Mouse (Mus musculus) MEL (cell line): ENCODE results near the gene Efcab14. TPM values are rescaled to one million over a fixed set of nuclear protein-coding genes. Genes with fewer than 3 reads are reported as not detected.

ENCODE experiments used
- DNase-seq: peaks from one replicate; pipeline ENCODE4 v3.0.0; 2011; ENCODE audit warnings: low read depth, low spot score
- H3K27ac ChIP-seq: 2 replicates; pipeline ENCODE4 v1.5.1; 2012; ENCODE audit warnings: low read depth, mild to moderate bottlenecking, control low read depth, low read length, moderate library complexity; ENCODE audit not compliant: control insufficient read depth
- H3K27me3 ChIP-seq, 2 experiments: fragments of 150-350 bp in 1 of 2; sonication (generic) in 1 of 2; 2 replicates each; pipeline ENCODE4 v1.6.1; 2012; ENCODE audit warnings: low read length in 2 of 2, mild to moderate bottlenecking in 2 of 2, improper control_type of control experiment in 1 of 2, moderate library complexity in 1 of 2; ENCODE audit not compliant: insufficient read depth in 2 of 2, control insufficient read depth in 1 of 2
- H3K36me3 ChIP-seq, 2 experiments: 2 replicates each; pipeline ENCODE4 v1.6.1; 2012 to 2014; ENCODE audit warnings: low read length in 2 of 2, improper control_type of control experiment in 1 of 2, inconsistent platforms in 1 of 2, mild to moderate bottlenecking in 1 of 2; ENCODE audit not compliant: insufficient read depth in 2 of 2, control insufficient read depth in 1 of 2
- H3K4me1 ChIP-seq, 2 experiments: fragments of 150-350 bp in 1 of 2; sonication (generic) in 1 of 2; 2 replicates each; pipeline ENCODE4 v1.6.1; 2012; ENCODE audit warnings: low read length in 2 of 2, improper control_type of control experiment in 1 of 2, mild to moderate bottlenecking in 1 of 2; ENCODE audit not compliant: insufficient read depth in 2 of 2, control insufficient read depth in 1 of 2
- H3K4me3 ChIP-seq, 2 experiments: fragments of 150-350 bp in 1 of 2; sonication (generic) in 1 of 2; 2 replicates each; pipeline ENCODE4 v1.5.1; 2012; ENCODE audit warnings: low read depth in 2 of 2, low read length in 2 of 2, mild to moderate bottlenecking in 2 of 2, moderate library complexity in 2 of 2, control low read depth in 1 of 2, improper control_type of control experiment in 1 of 2; ENCODE audit not compliant: control insufficient read depth in 1 of 2, insufficient read depth in 1 of 2
- H3K79me2 ChIP-seq: 2 replicates; pipeline ENCODE4 v1.6.1; 2012; ENCODE audit warnings: mild to moderate bottlenecking, low read length, moderate library complexity; ENCODE audit not compliant: control insufficient read depth, poor library complexity, insufficient read depth
- H3K9ac ChIP-seq: 2 replicates; pipeline ENCODE4 v1.6.1; 2012; ENCODE audit warnings: low read depth, mild to moderate bottlenecking, control low read depth, low read length, moderate library complexity; ENCODE audit not compliant: control insufficient read depth, poor library complexity, severe bottlenecking
- H3K9me3 ChIP-seq: fragments of 150-350 bp; sonication (generic); replicated peaks from 2 replicates; pipeline ENCODE4 v1.6.1; 2012; ENCODE audit warnings: mild to moderate bottlenecking, low read length, improper control_type of control experiment, moderate library complexity; ENCODE audit not compliant: insufficient read depth
- BHLHE40 ChIP-seq: IDR thresholded peaks from 2 replicates; pipeline ENCODE4 v1.6.1; 2012; ENCODE audit warnings: low read depth, mild to moderate bottlenecking, inconsistent platforms, low read length, improper control_type of control experiment, borderline replicate concordance
- CHD1 ChIP-seq: IDR thresholded peaks from 2 replicates; pipeline ENCODE4 v1.6.1; 2012; ENCODE audit warnings: low read depth, mild to moderate bottlenecking, inconsistent platforms, low read length, improper control_type of control experiment
- CTCF ChIP-seq, 3 experiments: IDR thresholded peaks in 2 of 3; conservative IDR thresholded peaks in 1 of 3; 2 replicates each; pipeline ENCODE4 v1.5.1; 2011 to 2012; ENCODE audit warnings: low read length in 3 of 3, low read depth in 2 of 3, mild to moderate bottlenecking in 2 of 3, improper control_type of control experiment in 1 of 3, inconsistent platforms in 1 of 3, mixed read lengths in 1 of 3, moderate library complexity in 1 of 3; ENCODE audit not compliant: control insufficient read depth in 1 of 3, insufficient read depth in 1 of 3, poor library complexity in 1 of 3, severe bottlenecking in 1 of 3
- E2F4 ChIP-seq: IDR thresholded peaks from 2 replicates; pipeline ENCODE4 v1.6.1; 2011; ENCODE audit warnings: low read depth, low read length, improper control_type of control experiment, borderline replicate concordance
- ELF1 ChIP-seq: IDR thresholded peaks from 2 replicates; pipeline ENCODE4 v1.6.1; 2014; ENCODE audit warnings: low read depth, mild to moderate bottlenecking, inconsistent platforms, low read length, improper control_type of control experiment, moderate library complexity
- GABPA ChIP-seq: IDR thresholded peaks from 2 replicates; pipeline ENCODE4 v1.6.1; 2012; ENCODE audit warnings: low read depth, mild to moderate bottlenecking, inconsistent platforms, low read length, improper control_type of control experiment, moderate library complexity
- GATA1 ChIP-seq: IDR thresholded peaks from 2 replicates; pipeline ENCODE4 v1.6.1; 2011; ENCODE audit warnings: low read depth, low read length, improper control_type of control experiment
- HCFC1 ChIP-seq: IDR thresholded peaks from 2 replicates; pipeline ENCODE4 v1.6.1; 2012; ENCODE audit warnings: low read depth, mild to moderate bottlenecking, inconsistent platforms, low read length, improper control_type of control experiment, moderate library complexity
- JUND ChIP-seq: IDR thresholded peaks from 2 replicates; pipeline ENCODE4 v1.6.1; 2011; ENCODE audit warnings: low read depth, mild to moderate bottlenecking, improper control_type of control experiment, low read length
- KAT2A ChIP-seq: conservative IDR thresholded peaks from 2 replicates; pipeline ENCODE4 v1.6.1; 2012; ENCODE audit warnings: low read depth, low read length, improper control_type of control experiment, inconsistent platforms
- MAFK ChIP-seq: IDR thresholded peaks from 2 replicates; pipeline ENCODE4 v1.6.1; 2011; ENCODE audit warnings: low read depth, mild to moderate bottlenecking, low read length, improper control_type of control experiment, borderline replicate concordance
- MAX ChIP-seq: IDR thresholded peaks from 2 replicates; pipeline ENCODE4 v1.6.1; 2011; ENCODE audit warnings: low read length, improper control_type of control experiment
- MXI1 ChIP-seq: IDR thresholded peaks from 2 replicates; pipeline ENCODE4 v1.6.1; 2011; ENCODE audit warnings: mild to moderate bottlenecking, low read depth, low read length, improper control_type of control experiment
- NELFE ChIP-seq: IDR thresholded peaks from 2 replicates; pipeline ENCODE4 v1.6.1; 2011; ENCODE audit warnings: low read depth, low read length, improper control_type of control experiment
- POLR2AphosphoS5 ChIP-seq: IDR thresholded peaks from 2 replicates; pipeline ENCODE4 v1.6.1; 2012; ENCODE audit warnings: low read depth, borderline replicate concordance, mild to moderate bottlenecking, inconsistent platforms, low read length, moderate library complexity, mixed read lengths
- RAD21 ChIP-seq: IDR thresholded peaks from 2 replicates; pipeline ENCODE4 v1.6.1; 2011; ENCODE audit warnings: mild to moderate bottlenecking, low read depth, low read length, improper control_type of control experiment
- RCOR1 ChIP-seq: IDR thresholded peaks from 2 replicates; pipeline ENCODE4 v1.6.1; 2012; ENCODE audit warnings: low read depth, mild to moderate bottlenecking, inconsistent platforms, low read length, improper control_type of control experiment
- SIN3A ChIP-seq: IDR thresholded peaks from 2 replicates; pipeline ENCODE4 v1.6.1; 2012; ENCODE audit warnings: low read length, improper control_type of control experiment, inconsistent platforms
- SMC3 ChIP-seq: IDR thresholded peaks from 2 replicates; pipeline ENCODE4 v1.6.1; 2011; ENCODE audit warnings: low read depth, low read length, improper control_type of control experiment
- TBP ChIP-seq: IDR thresholded peaks from 2 replicates; pipeline ENCODE4 v1.8.0; 2011; ENCODE audit warnings: low read depth, low read length, improper control_type of control experiment
- UBTF ChIP-seq: IDR thresholded peaks from 2 replicates; pipeline ENCODE4 v1.6.1; 2012; ENCODE audit warnings: low read depth, mild to moderate bottlenecking, inconsistent platforms, low read length, improper control_type of control experiment, moderate library complexity, borderline replicate concordance; ENCODE audit not compliant: insufficient read depth
- USF1 ChIP-seq: IDR thresholded peaks from 2 replicates; pipeline ENCODE4 v1.6.1; 2014; ENCODE audit warnings: low read depth, mild to moderate bottlenecking, inconsistent platforms, low read length, improper control_type of control experiment, moderate library complexity
- USF2 ChIP-seq, 2 experiments: IDR thresholded peaks; 2 replicates each; pipeline ENCODE4 v1.6.1; 2011 to 2012; ENCODE audit warnings: improper control_type of control experiment in 2 of 2, low read length in 2 of 2, borderline replicate concordance in 1 of 2, inconsistent platforms in 1 of 2, low read depth in 1 of 2, mild to moderate bottlenecking in 1 of 2; ENCODE audit not compliant: insufficient read depth in 1 of 2
- ZC3H11A ChIP-seq: IDR thresholded peaks from 2 replicates; pipeline ENCODE4 v1.6.1; 2012; ENCODE audit warnings: low read depth, mild to moderate bottlenecking, inconsistent platforms, low read length, improper control_type of control experiment
- ZMIZ1 ChIP-seq: IDR thresholded peaks from 2 replicates; pipeline ENCODE4 v1.6.1; 2012; ENCODE audit warnings: low read depth, mild to moderate bottlenecking, inconsistent platforms, low read length, improper control_type of control experiment, moderate library complexity
- polyA plus RNA-seq, 2 experiments: library from polyadenylated mRNA; stranded (reverse) in 1 of 2; unstranded in 1 of 2; fragments of >175 nt in 1 of 2; fragments of >200 nt in 1 of 2; gene quantifications; 2 replicates each; pipeline versions ENCODE4 v1.2.1 to v1.2.4; 2012; ENCODE audit warnings: low replicate concordance in 2 of 2, low read depth in 1 of 2; ENCODE audit not compliant: insufficient read length in 2 of 2, insufficient read depth in 1 of 2, missing spikeins in 1 of 2
- total RNA-seq: library from RNA; depleted of rRNA; stranded (reverse); fragments of 300-350 nt; gene quantifications from 2 replicates; pipeline ENCODE4 v1.2.3, GENCODE M21; 2012

Gene Efcab14
- total and polyA plus RNA-seq, 3 experiments, result 11.7 to 17.1 TPM; not detected in 1

DNA sequence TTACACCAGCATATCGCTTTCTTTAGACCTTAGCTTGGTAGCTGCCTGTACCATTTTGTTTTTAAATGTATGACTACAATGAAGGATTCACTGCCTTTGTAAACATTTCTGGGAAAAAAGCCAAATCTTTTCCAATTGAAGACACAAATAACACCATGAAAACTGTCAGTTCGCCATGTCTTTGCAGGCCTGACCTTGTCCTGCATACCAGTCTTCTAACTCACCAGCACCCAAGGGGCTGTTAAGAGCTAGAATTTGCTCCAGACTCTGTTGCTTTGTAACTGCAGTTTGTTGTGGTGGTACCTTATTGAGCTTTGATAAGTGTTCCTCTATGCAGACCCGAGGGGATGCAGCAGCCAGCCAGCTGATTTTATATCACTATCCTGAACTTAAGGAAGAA, 62.4 kb downstream of the Efcab14 start:
- Histone ChIP-seq H3K27ac (no peak overlapping the region), H3K36me3 (peaks cover 0 to 8% of the 10 kb centered on the region in 2 experiments; a peak in 2 of 4 replicates), H3K9ac (no peak overlapping the region), H3K4me3 (no peak overlapping the region), H3K27me3 (no peaks in the 10 kb centered on the region), H3K79me2 (no peaks in the 10 kb centered on the region), H3K4me1 (no peaks in the 10 kb centered on the region), H3K9me3 (no peaks in the 10 kb centered on the region)
- no peak for DNase-seq
- TF ChIP-seq USF2 (IDR thresholded peaks at IDR 0.05; ENCODE audit: borderline replicate concordance in 1 of 2, insufficient read depth in 1 of 2, low read depth in 1 of 2, low read length in 2 of 2) (no peak), MAX (no peak), POLR2AphosphoS5 (no peak), MXI1 (no peak), TBP (no peak), CTCF (IDR thresholded peaks at IDR 0.05 in 2 of 3, conservative IDR thresholded peaks at IDR 0.05 in 1 of 3; ENCODE audit: control insufficient read depth in 1 of 3, insufficient read depth in 1 of 3, low read depth in 2 of 3, low read length in 3 of 3, poor library complexity in 1 of 3, severe bottlenecking in 1 of 3) (no peak), GABPA (no peak), KAT2A (no peak), HCFC1 (no peak), MAFK (no peak), USF1 (no peak), RCOR1 (no peak), UBTF (no peak)

DNA sequence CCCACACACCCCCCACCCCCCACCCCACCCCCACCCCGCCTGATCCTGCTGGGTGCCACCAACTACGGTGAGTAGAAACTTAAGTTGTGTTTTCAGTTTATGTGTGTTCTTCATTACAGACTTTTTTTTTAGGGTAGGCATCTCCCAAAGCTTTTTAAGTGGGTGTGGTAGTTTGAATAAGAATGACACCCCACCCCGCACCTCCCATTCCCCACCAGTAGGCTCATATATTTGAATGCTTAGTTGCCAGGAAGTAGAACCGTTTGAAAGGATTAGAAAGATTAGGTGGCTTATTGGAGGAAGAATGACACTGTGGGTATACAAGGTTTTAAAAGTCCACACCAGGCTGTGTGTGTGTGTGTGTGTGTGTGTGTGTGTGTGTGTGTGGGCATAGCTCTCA, 74.8 kb downstream of the Efcab14 start:
- no peak for TF ChIP-seq BHLHE40
- TF ChIP-seq ZC3H11A, result no peak
- no peak for TF ChIP-seq GABPA
- TF ChIP-seq SMC3, result no peak
- no peak for TF ChIP-seq JUND
- TF ChIP-seq E2F4, result no peak
- TF ChIP-seq MXI1, result no peak
- TF ChIP-seq UBTF, result no peak
- TF ChIP-seq RAD21, result no peak
- no peak for TF ChIP-seq NELFE
- TF ChIP-seq ELF1, result no peak
- no peak for TF ChIP-seq RCOR1
- TF ChIP-seq CHD1, result no peak
- TF ChIP-seq ZMIZ1, result no peak
- no peak for TF ChIP-seq SIN3A
- TF ChIP-seq GATA1, result no peak
- Histone ChIP-seq H3K4me3 (no peak overlapping the region), H3K4me1 (peaks cover 0 to 2% of the 10 kb centered on the region in 2 experiments; a peak in 1 of 4 replicates), H3K27me3 (no peaks in the 10 kb centered on the region), H3K79me2 (no peaks in the 10 kb centered on the region), H3K9ac (no peak overlapping the region), H3K9me3 (no peaks in the 10 kb centered on the region), H3K36me3 (peaks cover 0 to 3% of the 10 kb centered on the region in 2 experiments; a peak in 2 of 4 replicates), H3K27ac (no peak overlapping the region)
- no peak for DNase-seq
